Mouse (Mus musculus) lung, adult 2 months (tissue): Measurements from ENCODE around the gene Zfp446. TPM values are rescaled to one million over a fixed set of nuclear protein-coding genes. Genes with fewer than 3 reads are reported as not detected.

Experiments
- DNase-seq: peaks from one replicate; pipeline ENCODE4 v3.0.0; 2022
- H3K4me1 ChIP-seq: fragments of 200-500 bp; 2 replicates; pipeline ENCODE4 v1.6.1; 2011; ENCODE audit warnings: low read length; ENCODE audit not compliant: control insufficient read depth, insufficient read depth
- H3K4me3 ChIP-seq: fragments of 200-500 bp; replicated peaks from 2 replicates; pipeline ENCODE3; 2011; ENCODE audit warnings: low read depth, mild to moderate bottlenecking, control low read depth, low read length; ENCODE audit errors: extremely low read depth
- CTCF ChIP-seq: fragments of 200-500 bp; IDR thresholded peaks from 2 replicates; pipeline ENCODE4 v1.5.1; 2011; ENCODE audit warnings: mild to moderate bottlenecking, low read length, control low read depth; ENCODE audit not compliant: insufficient read depth
- POLR2A ChIP-seq: fragments of 200-500 bp; IDR thresholded peaks from 2 replicates; pipeline ENCODE4 v1.6.1; 2011; ENCODE audit warnings: low read depth, mild to moderate bottlenecking, control low read depth, low read length, borderline replicate concordance; ENCODE audit errors: extremely low read depth
- WGBS: fragments of 180-500 bp; shearing (Covaris S2); methylation state at CpG from one replicate; pipeline ENCODE4 v1.1.7; 2018; 5-methylcytosine and 5-hydroxymethylcytosine counted together
- polyA plus RNA-seq: library from polyadenylated mRNA; depleted of rRNA; stranded (reverse); fragments of >200 nt; gene quantifications from 2 replicates; pipeline ENCODE4 v1.2.3, GENCODE M21; 2012

Gene Zfp446
- polyA plus RNA-seq, 1 experiment = 7.4 TPM

DNA sequence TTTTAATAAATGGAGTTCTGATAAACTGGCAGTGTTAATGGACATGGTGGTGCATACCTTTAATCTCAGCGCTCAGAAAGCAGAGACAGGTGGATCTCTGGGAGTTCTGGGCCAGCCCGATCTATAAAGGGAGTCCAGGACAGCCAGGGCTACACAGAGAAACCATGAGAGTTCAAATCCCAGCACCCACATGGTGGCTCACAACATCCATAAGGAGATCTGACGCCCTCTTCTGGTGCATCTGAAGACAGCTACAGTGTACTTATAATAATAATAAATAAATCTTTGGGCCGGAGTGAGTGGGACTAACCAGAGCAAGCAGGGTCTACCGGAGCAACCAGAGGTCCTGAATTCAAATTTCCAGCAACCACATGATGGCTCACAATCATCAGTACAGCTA lies 25.7 kb downstream of the Zfp446 start:
- H3K4me1 ChIP-seq = no peaks in the 10 kb centered on the region
- WGBS = 84% methylated on average over 5 of the region's 5 CpGs
- no peak for DNase-seq
- H3K4me3 ChIP-seq = no peak overlapping the region
- TF ChIP-seq CTCF (no peak), POLR2A (no peak)

DNA sequence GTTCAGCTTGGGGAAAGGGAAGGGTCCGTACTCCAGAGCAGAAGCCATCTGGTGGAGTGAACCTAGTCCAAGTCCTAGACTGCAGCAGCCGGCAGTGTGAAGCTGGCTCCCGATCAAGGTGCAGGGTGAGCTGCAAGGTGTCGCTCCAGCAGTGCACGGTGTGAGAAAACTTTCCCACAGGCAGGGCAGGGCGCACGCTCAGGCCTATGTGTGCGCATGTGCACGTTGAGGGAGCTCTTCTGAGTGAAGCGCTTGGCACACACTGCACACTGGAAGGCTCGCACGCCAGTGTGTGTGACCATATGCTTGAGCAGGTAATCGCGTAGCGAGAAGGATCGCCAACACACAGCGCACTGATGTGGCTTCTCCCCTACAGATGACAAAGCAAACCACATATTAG lies 28.4 kb downstream of the Zfp446 start:
- Histone ChIP-seq H3K4me1 (no peaks in the 10 kb centered on the region; the same call in 1 of the 2 replicates), H3K4me3 (no peak overlapping the region)
- 89% methylated on average over 17 of the region's 17 CpGs for WGBS
- no peak for DNase-seq
- TF ChIP-seq CTCF = no peak

DNA sequence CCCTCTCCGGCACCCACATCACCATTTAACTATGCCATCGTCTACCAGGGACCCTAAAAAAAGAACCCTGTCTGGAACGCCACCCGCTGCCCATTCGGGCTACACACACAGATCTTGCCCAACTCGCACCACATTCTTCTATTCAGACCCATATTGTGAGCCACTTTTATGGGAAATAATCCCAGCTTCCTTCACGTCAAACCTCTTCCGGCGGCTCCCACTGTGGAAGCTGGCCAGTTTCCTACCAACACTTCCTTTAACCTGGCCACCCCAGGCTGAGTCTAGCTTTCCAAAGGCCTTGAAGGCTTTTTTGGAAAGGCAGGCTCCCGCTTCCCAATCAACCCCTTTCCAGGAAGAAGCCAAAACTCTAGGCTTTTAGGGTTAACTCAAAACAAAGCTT lies 28.9 kb downstream of the Zfp446 start:
- TF ChIP-seq POLR2A = no peak
- TF ChIP-seq CTCF = no peak
- no peak for DNase-seq
- 79% methylated on average over 10 of the region's 10 CpGs for WGBS
- Histone ChIP-seq H3K4me3 (no peak overlapping the region), H3K4me1 (no peaks in the 10 kb centered on the region; the same call in 1 of the 2 replicates)

DNA sequence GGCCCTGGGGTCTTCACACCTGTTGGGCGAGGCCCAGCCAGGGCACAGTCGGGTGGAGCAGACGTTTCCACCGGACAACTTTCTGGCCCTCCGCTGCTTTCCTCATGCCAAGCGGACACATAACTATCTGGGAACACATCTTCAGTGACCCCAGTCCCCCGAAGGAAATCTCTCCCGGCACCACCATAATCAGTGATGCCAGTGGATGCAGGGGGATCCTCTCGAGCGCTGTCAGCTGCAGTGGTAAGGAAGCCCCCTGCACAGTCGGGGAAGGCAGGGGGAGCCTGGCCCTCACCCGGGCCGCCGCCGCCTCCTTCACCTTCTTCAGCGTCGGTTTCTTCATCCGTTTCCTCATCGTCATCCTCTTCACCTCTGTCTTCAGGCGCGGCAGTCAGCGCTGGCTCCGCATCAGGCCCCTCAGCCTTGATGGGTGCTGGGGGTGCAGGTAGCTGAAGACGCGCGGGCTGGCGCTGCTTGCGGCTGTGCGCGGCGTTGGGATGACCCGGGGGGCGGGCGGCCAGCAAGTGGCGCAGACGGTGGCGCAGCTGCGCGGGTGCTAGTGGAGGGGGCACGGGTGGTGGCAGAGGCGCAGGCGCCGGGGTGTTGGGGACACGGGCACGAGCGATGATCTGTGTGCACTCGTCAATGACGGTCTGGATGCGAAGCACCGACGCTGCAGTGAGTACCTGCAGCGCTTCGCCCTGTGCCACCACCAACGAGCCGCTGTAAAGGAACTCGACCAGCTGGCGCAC lies 29.9 kb downstream of the Zfp446 start:
- TF ChIP-seq CTCF (no peak), POLR2A (no peak)
- WGBS = 71% methylated on average over 57 of the region's 57 CpGs
- DNase-seq = no peak
- no peak overlapping the region for H3K4me3 ChIP-seq
- no peaks in the 10 kb centered on the region; the same call in 1 of the 2 replicates for H3K4me1 ChIP-seq

DNA sequence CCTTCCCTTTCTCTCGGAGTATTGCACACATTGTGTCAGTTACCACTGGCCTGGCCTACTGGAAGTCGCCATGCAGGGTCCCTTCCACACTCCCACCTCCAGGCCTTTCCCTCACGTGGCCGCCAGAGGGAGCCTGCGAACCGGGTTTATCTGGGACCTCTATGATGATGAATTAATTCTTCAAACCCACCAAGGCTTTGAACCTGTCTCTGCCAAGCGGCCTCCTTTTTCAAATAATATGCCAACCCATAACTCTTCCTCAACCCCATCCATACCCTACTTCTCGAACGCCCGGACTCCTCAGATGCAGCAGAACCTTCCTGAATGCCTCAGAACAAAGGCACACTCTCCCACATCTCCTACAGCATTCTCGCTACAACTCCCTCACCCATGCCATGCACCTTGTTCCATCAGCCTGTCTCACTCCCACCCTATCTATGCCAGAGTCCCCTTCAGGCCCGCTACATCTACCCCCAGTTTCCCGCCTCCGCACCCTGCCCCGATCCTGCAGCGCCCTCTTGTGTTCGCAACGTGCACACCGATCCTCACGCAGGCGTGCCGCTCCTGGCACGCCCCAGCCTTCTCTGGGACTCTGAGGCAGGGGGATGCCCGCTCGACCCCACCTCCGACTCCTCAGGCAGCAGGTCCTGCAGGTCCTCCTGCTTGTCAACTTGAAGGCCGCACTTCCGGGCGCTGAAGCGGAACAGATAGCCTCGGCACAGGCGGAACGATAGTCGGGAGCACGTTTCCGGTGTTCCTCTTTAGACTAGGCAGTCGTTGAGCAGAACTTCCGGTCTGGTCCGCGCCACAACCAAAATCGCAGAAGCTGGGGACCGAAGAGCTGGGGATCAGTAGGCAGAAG lies 31.7 kb downstream of the Zfp446 start:
- peak; percentile 90 for DNase-seq
- TF ChIP-seq POLR2A (peak; percentile 76; the same call in 1 of the 2 replicates), CTCF (peak; percentile 70)
- Histone ChIP-seq H3K4me3 (peak overlapping the region; percentile 61), H3K4me1 (no peaks in the 10 kb centered on the region; the same call in 1 of the 2 replicates)
- under 1% methylated on average over 42 of the region's 42 CpGs for WGBS

DNA sequence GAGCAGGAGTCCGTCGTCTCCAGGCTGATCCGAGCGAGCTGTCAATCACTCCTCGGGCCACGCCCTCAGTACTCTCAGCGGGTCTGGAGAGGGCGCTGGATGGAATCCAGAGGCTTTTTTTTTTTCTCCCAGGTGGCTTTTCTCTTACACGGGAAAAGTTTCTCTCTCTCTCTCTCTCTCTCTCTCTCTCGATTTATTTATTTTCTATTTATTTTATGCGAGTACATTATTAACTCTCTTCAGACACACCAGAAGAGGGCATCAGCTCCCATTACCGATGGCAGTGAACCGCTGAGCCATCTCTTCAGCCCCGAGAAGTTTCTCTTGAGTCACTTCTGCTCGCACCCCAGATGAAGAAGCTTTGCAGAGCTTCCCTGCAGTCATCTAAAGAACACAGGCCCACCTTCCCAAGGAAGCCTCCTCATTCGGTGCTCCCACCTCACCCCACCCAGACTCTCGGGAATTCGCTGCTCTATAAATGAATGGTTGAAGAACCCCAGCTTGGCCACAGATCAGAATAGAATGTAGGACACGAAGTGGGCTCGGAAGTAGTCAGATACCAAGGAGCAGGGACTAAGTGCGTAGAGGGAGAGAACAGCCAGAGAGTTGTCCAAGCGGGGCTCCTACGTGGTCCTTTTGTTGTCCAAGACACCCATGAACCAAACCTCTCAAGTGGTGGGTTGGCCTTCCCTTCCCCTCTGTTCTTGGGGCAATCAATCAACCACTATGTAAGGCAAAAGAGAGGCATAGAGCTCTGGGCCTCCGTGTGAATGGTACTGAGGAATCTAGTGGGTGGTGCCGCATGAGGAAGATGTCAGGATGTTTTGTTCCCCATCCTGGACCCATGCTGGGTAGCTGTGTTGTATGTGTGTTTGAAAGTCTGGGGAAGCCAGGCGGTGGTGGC lies 32.6 kb downstream of the Zfp446 start, which contains the start of gene Zbtb45:
Gene Zbtb45, minus strand, starts transcription at position 30 of the 904 bp plus-strand sequence.
- WGBS = 12% methylated on average over 26 of the region's 26 CpGs
- no peak for DNase-seq
- Histone ChIP-seq H3K4me1 (no peaks in the 10 kb centered on the region; the same call in 1 of the 2 replicates), H3K4me3 (peak within 1 kb of the TSS; percentile 61)
- TF ChIP-seq CTCF = no peak
- no peak for TF ChIP-seq POLR2A

DNA sequence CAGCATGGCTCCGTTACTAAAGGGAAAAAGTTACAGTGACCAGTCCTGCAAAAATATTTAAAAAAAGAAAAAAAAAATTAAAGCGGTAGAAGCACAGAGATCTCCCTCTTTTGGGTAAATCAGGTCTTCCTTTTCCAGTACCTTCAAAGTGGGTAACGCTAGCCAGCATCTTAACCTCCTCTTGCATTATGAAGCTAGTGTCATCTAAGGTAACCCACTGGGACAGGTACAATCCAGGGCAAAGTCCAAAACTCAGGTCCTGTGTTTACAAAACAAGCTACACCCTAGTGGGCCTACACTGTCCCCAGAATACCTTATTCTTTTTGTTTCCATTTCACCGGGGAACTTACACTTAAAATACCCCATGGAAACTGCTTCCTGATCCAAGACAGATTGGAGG lies 36.0 kb downstream of the Zfp446 start:
- WGBS = 71% methylated on average over 4 of the region's 4 CpGs
- no peak for DNase-seq
- TF ChIP-seq POLR2A (no peak), CTCF (no peak)
- H3K4me1 ChIP-seq = no peaks in the 10 kb centered on the region; the same call in 1 of the 2 replicates
- H3K4me3 ChIP-seq = no peak overlapping the region

DNA sequence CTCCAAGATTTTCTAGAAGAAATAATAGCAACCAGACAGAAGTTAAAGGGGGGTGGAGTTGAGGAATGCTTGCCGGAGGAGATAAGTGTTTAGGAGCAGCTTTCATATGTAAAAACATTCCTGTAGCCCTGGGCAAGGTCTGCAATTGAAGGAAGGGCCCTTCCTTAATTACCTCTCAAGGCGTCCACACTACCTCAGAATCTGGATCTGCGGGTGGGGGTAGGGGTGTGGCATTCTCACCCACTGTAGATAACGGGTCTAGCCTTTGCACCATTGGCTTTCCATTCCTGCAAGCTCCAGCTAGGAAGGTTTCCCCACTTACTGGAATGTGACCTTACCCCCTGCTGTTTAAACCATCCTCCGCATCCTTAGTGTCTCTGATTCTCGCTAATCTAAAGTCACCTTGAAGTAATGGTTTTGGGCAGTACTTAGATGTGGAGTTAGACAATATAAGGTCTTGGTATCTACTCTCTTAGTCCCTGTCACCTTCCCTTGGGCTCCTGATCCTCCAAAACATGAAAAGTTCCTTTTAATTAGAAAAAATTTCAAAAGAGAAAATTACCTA lies 36.7 kb downstream of the Zfp446 start:
- H3K4me1 ChIP-seq = no peaks in the 10 kb centered on the region; the same call in 1 of the 2 replicates
- TF ChIP-seq POLR2A (no peak), CTCF (no peak)
- WGBS = 50% methylated on average over 6 of the region's 6 CpGs

More for the DNA sequence above, 36.7 kb downstream of the Zfp446 start:
- DNase-seq = no peak
- no peak overlapping the region for H3K4me3 ChIP-seq
